Mouse (Mus musculus): ENCODE results near the gene Sycp3. TPM values are rescaled to one million over a fixed set of nuclear protein-coding genes. Genes with fewer than 3 reads are reported as not detected.
"Not testable (repeated sequence)": the region's sequence is repeated elsewhere in the genome, so short reads cannot be mapped to it uniquely, and the experiment has no call there.

Gene Sycp3
- total and polyA plus RNA-seq, 2 experiments from 2014 or later, result 0.50 TPM; not detected in 1

DNA sequence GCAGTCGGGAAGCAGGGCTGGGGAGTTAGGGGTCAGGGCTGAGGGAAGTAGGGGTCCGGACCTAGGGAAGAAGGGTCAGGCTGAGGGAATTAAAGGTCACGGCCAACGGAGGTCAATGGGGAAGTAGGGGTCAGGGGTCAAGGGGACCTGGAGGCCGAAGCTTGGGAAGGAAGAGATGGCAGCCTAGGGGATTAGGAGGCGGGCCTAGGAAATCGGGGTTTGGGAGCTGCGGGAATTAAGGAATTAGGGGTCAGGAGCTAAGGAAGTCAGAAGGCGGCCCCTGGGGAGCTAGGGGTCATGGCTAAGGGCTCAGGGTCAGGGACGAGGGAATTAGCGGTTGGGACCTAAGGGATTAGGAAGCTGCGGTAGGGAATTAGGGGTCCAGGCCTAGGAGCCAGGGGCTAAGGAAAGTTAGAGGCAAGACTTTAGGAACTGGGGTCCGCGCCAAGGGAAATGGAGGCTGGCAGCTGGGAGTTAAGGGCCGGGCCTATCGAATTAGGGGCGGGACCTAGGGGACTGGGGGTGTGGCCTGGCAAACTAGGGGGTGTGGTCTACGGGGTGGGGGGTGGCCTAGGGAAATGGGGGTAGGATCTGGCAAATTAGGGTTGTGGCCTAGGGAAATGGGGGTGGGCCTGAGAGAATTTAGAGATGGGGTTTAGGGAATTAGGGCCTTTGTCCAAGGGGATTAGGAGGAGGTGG lies 902 bp downstream of the Sycp3 start:
- H3K27me3 ChIP-seq (ENCODE audit: insufficient read depth, low read length), result no peaks in the 10 kb centered on the region
- H3K4me3 ChIP-seq (ENCODE audit: low read length), result no peak overlapping the region
- H3K36me3 ChIP-seq (ENCODE audit: insufficient read depth, low read length), result no peaks in the 10 kb centered on the region
- H3K27ac ChIP-seq, result no peak overlapping the region
- ATAC-seq, result no peak
- no peak for DNase-seq (ENCODE audit: low spot score)
- H3K4me1 ChIP-seq (ENCODE audit: insufficient read depth, low read length), result no peaks in the 10 kb centered on the region
- H3K4me2 ChIP-seq (ENCODE audit: low read depth, low read length), result no peak overlapping the region
- no peak overlapping the region for H3K9ac ChIP-seq (replicated peaks; ENCODE audit: low read length)
- no peak for TF ChIP-seq CTCF (IDR thresholded peaks at IDR 0.05; ENCODE audit: low read depth)
- no peaks in the 10 kb centered on the region for H3K9me3 ChIP-seq (ENCODE audit: low read length)
- 78% methylated on average over 18 of the region's 18 CpGs for WGBS

- H3K4me1 ChIP-seq (ENCODE audit: insufficient read depth, low read length); H3K9ac ChIP-seq (replicated peaks; ENCODE audit: low read length); H3K4me2 ChIP-seq (ENCODE audit: low read depth, low read length); H3K4me3 ChIP-seq (ENCODE audit: low read length); H3K27me3 ChIP-seq (ENCODE audit: insufficient read depth, low read length); H3K9me3 ChIP-seq (ENCODE audit: low read length); DNase-seq (ENCODE audit: low spot score); ATAC-seq; H3K36me3 ChIP-seq (ENCODE audit: insufficient read depth, low read length); H3K27ac ChIP-seq: not testable (repeated sequence)
- 93% methylated on average over 10 of the region's 10 CpGs for WGBS
Observed at GRCm38 (mm10) chr10:88482866-88483265, 23.5 kb downstream of the Sycp3 start.

DNA sequence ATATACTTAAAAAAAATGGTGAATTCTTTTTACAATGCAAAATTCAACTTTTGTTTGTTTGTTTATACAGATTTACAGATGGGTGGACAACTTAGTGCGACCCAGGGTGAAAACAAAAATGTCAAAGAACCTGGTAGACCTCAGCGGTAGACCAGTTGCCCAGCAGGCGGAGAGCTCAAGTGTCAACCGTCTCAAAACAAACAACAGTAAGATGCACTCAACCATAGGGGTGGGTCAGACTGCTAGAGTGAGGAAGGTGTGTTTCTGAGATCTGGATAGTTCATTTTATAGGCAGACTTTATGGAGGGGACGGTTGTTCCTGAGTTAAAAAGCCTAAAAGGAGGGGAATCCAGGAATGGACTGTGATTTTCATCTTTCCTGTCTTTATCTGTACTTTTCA lies 29.3 kb downstream of the Sycp3 start:
- no peak overlapping the region for H3K4me3 ChIP-seq (ENCODE audit: low read length)
- no peak for DNase-seq (ENCODE audit: low spot score)
- H3K27me3 ChIP-seq (ENCODE audit: insufficient read depth, low read length), result no peaks in the 10 kb centered on the region
- WGBS, result 90% methylated on average over 5 of the region's 5 CpGs
- no peaks in the 10 kb centered on the region for H3K36me3 ChIP-seq (ENCODE audit: insufficient read depth, low read length)
- ATAC-seq, result no peak
- no peaks in the 10 kb centered on the region for H3K4me1 ChIP-seq (ENCODE audit: insufficient read depth, low read length)
- TF ChIP-seq CTCF (IDR thresholded peaks at IDR 0.05; ENCODE audit: low read depth), result no peak
- no peak overlapping the region for H3K27ac ChIP-seq
- no peak overlapping the region for H3K9ac ChIP-seq (replicated peaks; ENCODE audit: low read length)
- H3K9me3 ChIP-seq (ENCODE audit: low read length), result no peaks in the 10 kb centered on the region
- H3K4me2 ChIP-seq (ENCODE audit: low read depth, low read length), result no peak overlapping the region

- ATAC-seq, result no peak
- no peak overlapping the region for H3K27ac ChIP-seq
- no peak overlapping the region for H3K4me2 ChIP-seq (ENCODE audit: low read depth, low read length)
- H3K4me3 ChIP-seq (ENCODE audit: low read length), result no peak overlapping the region
- no peaks in the 10 kb centered on the region for H3K27me3 ChIP-seq (ENCODE audit: insufficient read depth, low read length)
- no peaks in the 10 kb centered on the region for H3K9me3 ChIP-seq (ENCODE audit: low read length)
- H3K4me1 ChIP-seq (ENCODE audit: insufficient read depth, low read length), result no peaks in the 10 kb centered on the region
- WGBS, result 60% methylated on average over 7 of the region's 7 CpGs
- no peak for DNase-seq (ENCODE audit: low spot score)
- TF ChIP-seq CTCF (IDR thresholded peaks at IDR 0.05; ENCODE audit: low read depth), result no peak; the same call in 1 of the 2 replicates
- H3K9ac ChIP-seq (replicated peaks; ENCODE audit: low read length), result no peak overlapping the region
- no peaks in the 10 kb centered on the region for H3K36me3 ChIP-seq (ENCODE audit: insufficient read depth, low read length)
Observed at GRCm38 (mm10) chr10:88491632-88492031, 32.3 kb downstream of the Sycp3 start.

DNA sequence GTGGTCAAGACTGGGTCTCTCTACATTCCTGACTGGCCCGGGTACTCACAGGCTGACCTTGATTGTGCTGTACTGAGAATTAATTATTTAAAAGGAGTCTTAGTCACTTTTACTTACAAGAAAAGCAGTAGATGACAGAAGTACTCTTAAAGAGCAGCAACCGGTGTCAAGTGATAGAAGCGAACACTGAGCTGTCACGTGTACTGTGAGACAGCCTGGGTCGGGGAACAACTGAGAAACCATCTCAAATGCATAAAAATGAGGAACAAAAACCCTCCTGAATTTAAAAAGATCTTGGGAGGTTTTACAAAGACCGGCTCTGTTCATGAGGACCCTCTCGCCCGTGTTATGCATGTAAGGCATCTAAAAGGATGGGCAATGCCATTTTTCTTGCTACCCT lies 33.3 kb downstream of the Sycp3 start:
- no peaks in the 10 kb centered on the region for H3K9me3 ChIP-seq (ENCODE audit: low read length)
- no peak for ATAC-seq

DNA sequence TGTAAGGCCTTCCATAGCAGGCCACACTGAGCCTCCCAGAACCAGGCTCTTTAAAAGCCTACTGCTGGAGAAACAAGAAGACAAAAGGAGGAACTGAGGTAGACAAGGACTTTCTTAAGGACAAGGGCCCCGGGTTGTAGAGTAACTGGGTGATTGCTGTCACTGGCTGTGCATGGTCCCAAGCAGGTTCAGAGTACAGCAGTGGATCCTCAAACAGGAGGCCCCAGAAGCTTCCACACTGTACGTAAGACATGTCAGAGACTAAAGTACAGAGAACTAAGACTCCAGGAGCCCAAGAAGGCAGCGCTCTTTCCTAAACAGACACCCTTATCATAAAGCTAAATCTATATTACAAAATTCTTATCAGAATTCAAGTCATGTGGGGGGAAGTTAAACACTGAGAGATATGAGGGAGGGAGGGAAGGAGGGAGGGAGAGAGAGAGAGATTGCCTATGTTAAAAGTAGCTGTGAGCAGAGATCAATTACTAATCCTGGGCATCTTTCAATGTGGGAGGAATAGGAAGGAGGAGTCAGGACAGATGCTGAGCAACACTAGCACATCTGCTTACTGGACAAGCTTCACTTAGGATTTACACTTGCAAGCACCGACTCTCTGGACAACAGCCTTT lies 35.7 kb downstream of the Sycp3 start:
- no peaks in the 10 kb centered on the region for H3K4me1 ChIP-seq (ENCODE audit: insufficient read depth, low read length)
- no peaks in the 10 kb centered on the region for H3K9me3 ChIP-seq (ENCODE audit: low read length)
- no peak for TF ChIP-seq CTCF (IDR thresholded peaks at IDR 0.05; ENCODE audit: low read depth)
- no peak overlapping the region for H3K4me3 ChIP-seq (ENCODE audit: low read length)
- H3K27me3 ChIP-seq (ENCODE audit: insufficient read depth, low read length), result no peaks in the 10 kb centered on the region
- H3K27ac ChIP-seq, result no peak overlapping the region
- whole genome bisulfite sequencing, result 77% methylated on average over 4 of the region's 4 CpGs
- no peaks in the 10 kb centered on the region for H3K36me3 ChIP-seq (ENCODE audit: insufficient read depth, low read length)
- no peak for ATAC-seq
- no peak for DNase-seq (ENCODE audit: low spot score)
- H3K9ac ChIP-seq (replicated peaks; ENCODE audit: low read length), result no peak overlapping the region
- no peak overlapping the region for H3K4me2 ChIP-seq (ENCODE audit: low read depth, low read length)

More for the DNA sequence above, 33.3 kb downstream of the Sycp3 start:
- Histone ChIP-seq H3K27ac (no peak overlapping the region), H3K4me3 (ENCODE audit: low read length) (no peak overlapping the region), H3K9ac (replicated peaks; ENCODE audit: low read length) (no peak overlapping the region), H3K27me3 (ENCODE audit: insufficient read depth, low read length) (no peaks in the 10 kb centered on the region), H3K4me1 (ENCODE audit: insufficient read depth, low read length) (no peaks in the 10 kb centered on the region), H3K4me2 (ENCODE audit: low read depth, low read length) (no peak overlapping the region), H3K36me3 (ENCODE audit: insufficient read depth, low read length) (no peaks in the 10 kb centered on the region)
- no peak for TF ChIP-seq CTCF (IDR thresholded peaks at IDR 0.05; ENCODE audit: low read depth)
- DNase-seq (ENCODE audit: low spot score), result no peak
- WGBS, result 59% methylated on average over 8 of the region's 8 CpGs

All from hindbrain, postnatal 0 days (tissue).